Mouse (Mus musculus) liver, embryonic 14.5 days (tissue): ENCODE data around the gene Cd302.

Source experiments
- CTCF ChIP-seq: IDR thresholded peaks from 2 replicates; pipeline ENCODE4 v1.5.1; 2016; ENCODE audit warnings: antibody characterized with exemption, low read depth, control low read depth
- EP300 ChIP-seq: IDR thresholded peaks from 2 replicates; pipeline ENCODE4 v1.6.1; 2016; ENCODE audit warnings: antibody characterized with exemption, low read depth

DNA sequence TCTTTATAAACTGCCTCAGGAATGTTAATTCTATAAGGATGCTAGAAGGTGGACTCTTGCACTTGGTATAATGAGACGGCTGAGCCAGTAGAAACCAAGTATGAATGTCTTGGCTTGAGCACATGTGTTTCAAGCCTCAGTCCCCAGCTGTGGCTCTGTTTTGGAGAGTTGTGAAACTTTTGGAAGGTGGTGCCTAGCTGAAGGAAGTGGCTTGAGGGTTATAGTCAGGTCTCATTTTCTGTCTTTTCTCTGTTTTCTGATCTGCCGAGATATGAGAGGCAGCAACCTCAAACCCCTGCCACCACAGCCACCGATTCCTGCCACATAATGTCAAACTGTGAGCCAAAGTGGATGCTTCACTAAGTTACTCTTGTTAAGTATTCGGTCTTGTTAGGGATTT lies 5.7 kb downstream of the Cd302 start:
- TF ChIP-seq CTCF, result no peak
- TF ChIP-seq EP300, result no peak
